Mouse (Mus musculus) right cerebral cortex, postnatal 25 days (tissue): ENCODE measurements around the gene Agtpbp1.

Experiments
- DNase-seq: peaks from one replicate; pipeline ENCODE4 v3.0.0; 2022

The Agtpbp1 gene

DNA sequence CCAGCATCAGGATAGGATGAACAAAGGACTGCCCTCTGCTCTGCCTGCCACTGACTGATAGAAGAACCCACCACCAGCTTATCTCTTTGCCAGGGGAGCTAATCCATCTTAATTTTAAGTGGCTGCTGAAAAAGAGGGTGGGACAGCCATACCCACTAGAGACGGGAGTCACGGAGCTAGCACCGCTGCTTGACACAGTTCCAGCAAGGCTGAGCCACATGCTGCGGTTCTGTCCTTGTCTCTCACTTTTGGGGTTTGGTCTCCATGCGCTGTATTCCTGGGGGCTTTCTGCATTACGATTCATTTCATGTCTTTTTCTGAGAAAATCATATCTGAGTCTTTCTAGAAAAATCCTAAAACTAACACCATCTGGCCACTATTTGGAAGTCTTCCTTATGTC lies 13.9 kb downstream of the Agtpbp1 start:
- no peak for DNase-seq

DNA sequence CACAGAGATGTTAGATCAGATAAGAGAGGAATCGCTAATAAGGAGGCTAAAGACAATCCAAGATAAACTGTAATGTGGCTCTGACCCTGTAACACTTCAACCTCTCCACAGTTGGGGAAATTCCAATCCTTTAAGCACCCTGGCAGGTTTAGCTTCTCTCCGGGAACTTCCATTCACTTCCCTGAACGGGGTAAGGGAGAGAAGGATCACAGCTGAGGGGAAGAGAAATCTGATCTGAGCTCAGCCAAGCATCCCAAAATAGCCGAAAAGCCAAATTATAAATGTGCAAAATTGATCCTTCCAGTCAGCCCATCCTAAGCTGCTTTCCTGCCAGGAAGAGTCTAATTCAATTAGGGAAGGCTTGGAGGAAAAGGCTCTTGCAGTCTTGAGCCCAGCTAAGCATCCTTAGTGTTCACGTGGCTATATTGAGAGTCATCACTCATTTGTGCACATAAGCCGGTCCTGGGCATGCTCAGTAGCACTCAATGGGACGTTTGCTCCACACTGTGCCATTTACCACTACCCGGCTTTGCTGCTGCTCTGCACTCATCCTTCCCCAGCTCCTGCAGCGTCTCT lies 19.0 kb downstream of the Agtpbp1 start:
- no peak for DNase-seq

DNA sequence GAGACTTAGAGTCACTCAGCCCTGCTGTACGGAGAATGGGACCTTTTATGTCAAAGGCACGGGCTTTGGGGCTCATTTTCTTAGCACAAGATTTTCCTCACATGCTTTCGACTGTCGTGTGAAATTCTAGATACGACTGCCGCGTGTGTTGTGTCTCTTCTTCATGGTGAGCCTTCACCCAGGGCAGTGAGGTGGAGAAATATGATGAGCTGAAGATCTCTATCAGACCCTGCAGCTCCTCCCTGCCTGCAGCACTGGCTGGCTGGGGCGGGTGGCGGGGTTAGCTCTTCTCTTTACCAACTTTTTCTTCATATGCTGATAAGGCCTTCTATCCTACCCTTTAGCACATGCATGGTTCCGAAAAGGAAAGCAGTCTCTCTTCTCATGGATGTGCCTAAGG lies 20.1 kb downstream of the Agtpbp1 start:
- DNase-seq = no peak

DNA sequence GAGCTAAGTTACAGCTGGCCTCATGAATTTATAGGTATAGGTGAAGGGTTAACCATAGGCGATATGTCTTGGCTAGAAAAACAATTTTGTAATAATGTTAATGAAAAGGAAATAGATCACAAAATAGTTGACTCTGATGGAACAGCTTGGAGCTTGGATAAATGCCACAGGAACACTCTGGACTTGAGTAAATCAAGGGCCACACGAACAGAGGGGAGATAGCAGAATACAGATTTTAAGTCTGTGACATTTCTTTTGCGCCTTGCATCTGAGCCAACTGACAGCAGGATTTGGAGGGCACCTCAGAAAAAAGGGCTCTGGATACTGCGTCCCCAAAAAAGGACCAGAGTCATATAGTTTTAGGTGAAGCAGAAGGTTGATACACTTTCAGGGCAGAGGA lies 20.5 kb downstream of the Agtpbp1 start:
- no peak for DNase-seq

DNA sequence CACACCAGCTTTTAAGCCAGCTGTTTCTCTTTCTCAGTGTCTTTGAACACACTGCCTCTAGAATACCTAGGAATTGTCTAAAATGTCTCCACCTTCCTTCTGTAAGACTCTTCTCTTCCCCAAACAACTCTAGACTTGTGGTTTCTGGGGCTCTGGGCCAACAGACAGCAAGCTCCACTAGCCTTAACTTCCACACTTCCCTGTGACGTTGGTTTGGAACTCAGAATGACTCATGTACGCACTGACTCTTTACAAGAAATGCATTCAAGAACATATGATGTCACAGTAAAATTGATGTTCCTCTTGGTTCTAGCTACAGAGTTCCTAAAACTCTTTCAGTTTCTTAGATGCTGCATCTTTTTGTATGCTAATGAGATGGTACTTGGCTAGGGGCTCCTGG lies 22.6 kb downstream of the Agtpbp1 start:
- DNase-seq = no peak

DNA sequence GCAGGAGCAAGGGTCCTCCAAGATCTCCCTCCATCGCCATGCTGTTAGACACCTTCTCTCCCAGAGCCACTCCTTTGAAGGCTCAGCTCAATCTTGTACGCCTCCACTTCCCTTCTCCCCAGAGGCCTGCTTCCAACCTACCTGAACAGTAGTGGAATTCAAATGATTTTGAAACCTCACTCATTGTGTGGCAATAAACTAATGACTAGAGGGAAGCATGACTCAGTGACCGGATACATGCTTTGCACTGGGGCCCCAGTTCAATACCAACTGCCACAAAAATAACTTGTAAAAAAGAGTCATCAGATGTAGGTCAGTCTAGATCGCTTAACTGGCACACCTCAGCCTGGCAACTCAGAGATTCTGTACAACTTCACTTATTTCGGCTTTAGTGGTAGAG lies 26.3 kb downstream of the Agtpbp1 start:
- DNase-seq = no peak

DNA sequence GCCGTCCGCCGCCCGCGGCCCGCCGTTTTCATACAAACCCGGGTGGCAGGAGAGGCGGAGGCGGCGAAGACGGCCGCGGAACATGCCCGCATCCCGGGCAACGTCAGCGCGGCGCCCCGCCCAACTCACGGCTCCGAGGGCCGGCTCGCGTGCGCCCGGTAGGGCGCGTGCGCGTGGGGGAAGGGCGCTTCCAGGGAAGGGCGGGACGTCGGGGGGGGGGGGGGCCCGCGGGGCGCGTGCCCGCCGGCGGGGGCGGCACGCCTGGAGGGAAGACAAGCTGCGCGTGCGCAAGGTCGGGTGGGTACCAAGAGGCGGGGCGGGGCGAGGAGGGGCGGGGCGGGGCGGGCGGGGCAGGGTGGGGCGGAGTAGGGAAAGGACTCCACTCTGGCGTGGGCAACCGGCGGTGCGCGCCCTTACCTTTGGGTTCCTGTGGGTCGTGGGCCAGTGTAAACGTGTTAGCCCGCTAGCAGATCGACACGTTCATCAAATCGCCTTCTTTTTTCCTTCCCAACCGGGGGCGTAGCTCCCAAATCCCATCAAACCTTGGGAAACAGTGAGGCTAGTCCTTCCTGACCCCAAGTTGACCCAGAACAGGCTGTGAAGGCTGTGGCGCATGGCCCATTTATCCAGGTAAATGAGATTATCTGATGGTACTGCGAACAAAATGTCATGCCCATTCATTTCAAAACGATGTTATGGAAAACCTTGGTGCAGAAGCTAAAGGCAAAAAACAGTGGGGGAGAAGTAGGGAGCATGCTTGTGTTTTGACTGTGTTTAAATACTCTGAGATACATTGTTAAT lies 27.6 kb downstream of the Agtpbp1 start:
- peak; percentile 90 for DNase-seq

DNA sequence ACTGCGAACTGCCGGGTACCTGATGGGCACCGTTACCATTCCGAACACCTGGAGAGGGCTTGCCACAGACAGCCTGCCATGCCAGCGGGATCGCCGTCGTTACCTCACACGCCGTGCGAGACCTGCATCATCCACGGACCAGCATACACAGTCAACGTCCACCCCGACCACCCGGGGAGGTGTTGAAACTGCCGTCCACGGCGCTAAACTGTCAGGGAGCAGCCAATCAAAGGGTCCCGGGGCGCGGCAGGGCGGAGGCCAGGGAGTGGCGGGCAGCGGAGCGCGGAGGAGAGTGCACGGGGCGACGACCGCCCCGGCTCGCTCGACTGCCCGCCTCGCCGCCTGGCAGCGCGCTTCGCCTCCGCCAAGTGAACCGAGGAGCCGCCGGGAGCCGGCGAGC lies 28.4 kb downstream of the Agtpbp1 start:
- peak; percentile 54 for DNase-seq

DNA sequence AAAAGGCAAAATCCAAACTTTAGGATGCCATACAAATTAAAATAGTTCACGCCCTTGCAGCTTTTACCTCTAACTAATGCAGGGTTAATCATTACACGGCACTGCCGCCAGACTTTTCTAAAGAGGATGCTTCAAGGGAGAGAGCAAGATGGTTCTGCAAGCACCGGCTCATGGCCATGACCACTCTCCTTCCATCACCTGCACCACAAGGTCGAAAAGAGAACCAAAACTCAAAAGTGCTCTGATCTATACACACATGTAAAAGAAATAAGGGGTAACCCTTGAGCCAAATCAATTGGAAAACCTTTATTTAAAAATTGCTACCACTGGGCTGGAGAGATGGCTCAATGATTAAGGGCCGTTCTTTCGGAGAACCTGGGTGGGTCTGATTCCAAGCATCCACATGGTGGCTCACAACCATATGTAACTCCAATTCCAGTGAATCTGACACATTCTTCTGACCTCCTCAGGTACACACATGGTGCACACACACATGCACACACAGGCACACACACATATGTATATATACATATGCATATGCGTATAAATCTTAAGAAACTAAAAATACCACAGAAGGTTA lies 29.3 kb downstream of the Agtpbp1 start:
- DNase-seq = no peak

DNA sequence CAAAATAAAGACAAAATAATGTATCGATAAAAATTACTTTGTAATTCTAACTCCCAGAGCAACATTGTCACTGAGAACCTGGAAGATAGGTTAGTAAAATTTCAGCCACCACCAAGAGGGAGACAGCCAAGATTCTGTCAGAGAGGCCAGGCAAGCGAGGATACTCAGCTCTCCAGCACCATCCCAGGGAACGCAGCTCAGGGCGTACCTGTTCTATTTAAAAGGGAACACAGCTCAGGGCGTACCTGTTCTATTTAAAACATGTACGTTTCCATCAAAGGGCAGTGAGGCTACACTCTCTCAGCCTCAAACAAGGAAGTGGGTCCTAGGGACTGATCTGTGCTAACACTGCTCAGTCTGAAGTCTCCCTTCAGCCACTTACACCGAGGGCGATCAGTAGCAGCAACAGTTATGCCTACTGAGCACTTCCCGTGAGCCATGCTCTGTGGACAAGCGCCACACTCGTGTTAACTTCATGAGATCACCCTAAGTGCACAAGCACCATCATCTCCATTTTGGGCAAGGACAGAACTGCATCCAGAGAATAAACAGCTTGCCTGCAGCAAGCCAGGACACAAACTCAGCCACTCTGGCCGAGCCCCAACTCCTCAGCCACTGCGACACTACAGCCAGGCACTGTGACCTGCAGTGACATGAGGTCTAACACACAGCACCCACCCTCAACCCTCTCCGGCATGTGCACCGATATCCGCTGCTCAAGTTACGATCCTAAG lies 30.1 kb downstream of the Agtpbp1 start:
- DNase-seq = no peak

DNA sequence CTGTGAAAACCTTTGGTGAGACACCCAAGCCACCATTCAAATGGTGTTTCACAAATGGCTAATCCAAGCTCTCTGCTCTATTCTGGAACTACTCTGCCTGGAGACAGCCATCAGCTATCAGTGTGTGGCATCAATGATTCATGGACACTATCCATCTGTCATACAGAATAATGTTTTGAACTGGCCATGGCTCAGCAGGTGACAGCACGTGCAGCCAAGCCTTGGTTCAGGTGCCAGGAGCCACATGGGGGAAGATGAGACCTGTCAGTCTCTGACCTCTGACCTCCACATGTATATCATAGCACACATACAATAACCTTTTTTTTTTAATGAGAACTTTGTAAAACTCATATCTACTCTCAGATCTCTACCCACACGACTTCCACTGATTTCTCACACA lies 32.3 kb downstream of the Agtpbp1 start:
- DNase-seq = no peak

DNA sequence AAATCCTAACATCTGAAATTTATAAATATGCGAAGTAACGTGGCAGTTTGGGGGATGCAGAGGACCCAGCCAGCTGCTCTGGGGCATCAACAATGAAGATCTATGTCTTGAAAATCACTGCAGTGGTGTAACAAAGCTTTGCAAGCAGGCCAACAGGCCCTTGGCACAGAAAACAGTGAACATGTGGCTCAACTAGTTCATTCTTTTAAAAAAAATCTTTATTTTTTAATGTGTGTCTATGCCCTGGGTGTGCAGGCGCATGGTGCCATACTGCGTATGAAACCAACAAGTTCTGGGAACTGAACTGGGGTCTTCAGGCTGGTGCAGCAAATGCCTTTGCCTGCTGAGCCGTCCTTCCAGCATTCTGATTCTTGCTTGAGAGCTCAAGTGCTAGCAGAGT lies 32.7 kb downstream of the Agtpbp1 start:
- no peak for DNase-seq

DNA sequence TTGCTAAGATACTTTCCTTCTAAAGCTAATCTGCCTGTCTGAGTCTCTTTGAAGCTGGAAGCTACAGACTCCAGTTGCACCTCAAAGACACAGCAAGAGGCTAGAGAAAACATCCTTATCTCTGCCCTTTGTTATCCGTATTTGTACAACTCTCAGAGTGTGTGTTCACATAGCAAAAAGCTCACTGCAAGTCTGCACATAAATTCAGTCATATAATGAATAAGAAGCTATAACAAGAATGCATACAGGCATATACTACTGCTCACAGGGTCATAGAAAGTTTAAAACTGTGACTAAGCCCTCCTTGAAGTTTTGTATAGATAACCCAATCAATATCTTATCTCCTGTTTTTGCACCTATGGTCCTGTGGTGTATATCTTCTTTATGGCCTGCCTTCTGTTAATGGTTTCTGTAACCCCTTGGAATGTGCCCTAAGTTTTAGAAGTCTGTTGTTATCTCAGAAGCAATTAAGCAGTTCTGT lies 35.7 kb downstream of the Agtpbp1 start:
- DNase-seq = no peak

DNA sequence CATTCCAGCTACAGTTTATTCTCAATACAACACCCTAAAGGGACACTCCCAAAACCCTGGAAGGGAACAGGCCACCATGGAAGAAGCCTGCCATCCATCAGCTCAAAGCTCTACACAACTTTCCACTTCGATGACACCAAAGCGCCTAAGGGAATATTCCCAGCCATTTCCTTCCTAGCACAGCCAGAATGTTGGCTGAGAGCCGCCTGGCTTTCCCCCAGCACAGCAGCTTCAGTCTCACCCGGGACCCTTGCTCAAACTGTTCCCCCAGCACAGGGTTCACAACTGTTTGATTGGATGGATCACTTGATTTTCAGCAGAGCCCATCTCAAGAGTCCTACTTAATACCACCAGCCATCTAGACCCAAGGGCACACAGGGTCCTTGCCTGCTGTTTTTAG lies 37.3 kb downstream of the Agtpbp1 start:
- no peak for DNase-seq

DNA sequence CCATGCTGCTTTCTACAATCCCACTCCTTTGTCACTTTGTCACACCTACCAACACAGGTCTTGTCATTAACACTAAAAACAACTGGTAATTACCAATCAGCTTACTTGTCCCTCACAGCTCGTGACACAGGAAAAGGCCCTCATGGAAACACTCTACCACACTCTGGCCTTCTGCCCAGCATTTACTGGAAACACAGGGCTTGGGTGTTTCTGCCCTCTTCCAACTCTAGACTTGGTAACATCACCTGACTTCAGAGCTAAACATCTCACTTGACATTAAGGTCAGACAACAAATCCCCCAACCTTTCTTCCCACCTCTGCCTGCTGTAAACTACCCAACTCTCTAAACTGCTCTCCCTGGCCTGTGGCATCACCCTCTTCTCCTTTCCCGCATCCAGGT lies 37.9 kb downstream of the Agtpbp1 start:
- DNase-seq = no peak

DNA sequence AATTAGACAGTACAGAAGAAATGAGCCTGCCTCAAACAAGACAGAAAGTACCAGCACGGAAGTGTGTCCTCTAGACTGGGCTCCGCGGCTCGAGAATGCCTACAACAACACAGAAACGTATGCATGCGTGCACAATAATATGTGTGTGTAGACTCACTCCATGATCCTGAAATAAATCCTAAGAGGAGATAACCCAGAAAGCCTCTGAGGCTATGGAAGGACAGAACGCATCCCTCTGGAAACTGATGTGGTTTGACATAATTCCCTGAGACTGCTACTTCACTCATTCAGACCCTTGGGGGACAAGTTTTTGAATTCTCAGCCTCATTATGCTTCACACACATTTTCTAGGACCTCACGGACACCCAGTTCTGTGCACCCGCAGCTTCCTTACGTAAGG lies 42.6 kb downstream of the Agtpbp1 start:
- DNase-seq = no peak

DNA sequence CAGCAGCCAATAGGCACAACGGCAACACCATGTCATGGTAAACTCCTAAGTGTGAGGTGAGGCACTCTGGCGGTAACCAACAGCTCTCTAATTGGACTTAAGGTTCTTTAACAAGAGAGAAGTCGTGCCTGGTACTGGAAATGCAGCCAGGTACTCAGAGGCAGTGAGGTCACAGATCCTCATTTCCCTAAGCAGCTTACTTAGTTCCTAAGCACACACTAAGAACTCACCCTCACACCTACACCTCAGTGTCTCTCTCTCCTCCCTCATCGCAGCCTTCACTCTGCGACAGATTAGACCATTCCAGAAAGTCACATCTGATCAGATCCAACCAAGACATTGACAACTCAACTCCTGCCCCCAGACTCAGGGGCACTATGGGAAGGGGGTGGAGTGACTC lies 45.0 kb downstream of the Agtpbp1 start:
- no peak for DNase-seq

DNA sequence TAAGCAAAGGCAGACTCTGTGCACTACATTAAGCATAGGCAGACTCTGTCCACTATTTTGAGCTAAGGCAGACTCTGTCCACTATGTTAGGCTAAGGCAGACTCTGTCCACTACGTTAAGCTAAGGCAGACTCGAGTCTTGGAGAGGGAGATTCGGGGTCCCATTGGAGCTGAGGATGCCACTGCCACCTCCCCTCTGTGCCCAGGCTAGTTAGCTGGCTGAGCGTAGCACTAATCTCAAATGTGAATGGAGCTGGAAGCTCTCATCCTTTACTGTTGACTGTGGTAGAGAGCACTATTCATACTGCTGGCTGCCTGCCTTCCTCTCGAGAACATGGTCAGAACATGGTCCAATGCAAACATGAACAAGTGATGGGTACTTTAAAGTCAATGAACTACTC lies 46.4 kb downstream of the Agtpbp1 start:
- no peak for DNase-seq

DNA sequence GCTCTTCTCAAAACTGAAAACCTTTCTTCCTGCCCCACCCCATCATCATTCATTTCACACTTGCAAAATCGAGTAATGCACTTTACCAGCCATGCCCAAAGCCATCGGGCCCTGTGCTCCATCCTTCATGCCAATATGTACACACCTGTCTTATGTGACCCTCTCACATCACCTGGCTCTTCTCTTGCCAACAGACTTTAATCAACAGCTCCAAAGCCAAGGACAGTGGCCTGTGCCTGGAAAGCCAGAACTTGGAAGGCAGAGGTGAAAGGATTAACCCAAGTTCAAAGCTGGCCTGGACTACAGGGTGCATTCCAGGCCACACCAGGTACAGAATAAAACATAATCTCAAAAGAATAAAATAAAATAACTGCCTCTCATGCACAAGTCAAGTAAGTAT lies 48.4 kb downstream of the Agtpbp1 start:
- no peak for DNase-seq

DNA sequence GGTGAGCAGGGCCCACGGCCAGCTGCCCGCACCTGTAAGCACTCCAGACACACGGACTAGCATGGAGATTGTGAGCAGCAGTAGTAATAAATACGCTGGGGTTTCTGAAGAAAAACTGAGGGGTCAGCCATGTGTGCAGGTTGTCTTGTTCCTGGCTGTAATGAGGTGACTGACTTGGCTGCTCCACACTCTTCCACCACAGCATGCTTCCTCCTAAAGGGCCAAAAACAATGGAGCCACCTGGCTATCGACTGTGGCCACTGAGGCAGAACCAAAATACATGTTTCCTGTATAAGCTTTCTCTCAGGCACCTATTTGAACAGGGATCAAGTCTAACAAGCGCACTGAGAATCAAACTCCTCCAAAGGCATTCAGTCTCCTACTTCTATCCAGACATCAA lies 49.3 kb downstream of the Agtpbp1 start:
- no peak for DNase-seq

DNA sequence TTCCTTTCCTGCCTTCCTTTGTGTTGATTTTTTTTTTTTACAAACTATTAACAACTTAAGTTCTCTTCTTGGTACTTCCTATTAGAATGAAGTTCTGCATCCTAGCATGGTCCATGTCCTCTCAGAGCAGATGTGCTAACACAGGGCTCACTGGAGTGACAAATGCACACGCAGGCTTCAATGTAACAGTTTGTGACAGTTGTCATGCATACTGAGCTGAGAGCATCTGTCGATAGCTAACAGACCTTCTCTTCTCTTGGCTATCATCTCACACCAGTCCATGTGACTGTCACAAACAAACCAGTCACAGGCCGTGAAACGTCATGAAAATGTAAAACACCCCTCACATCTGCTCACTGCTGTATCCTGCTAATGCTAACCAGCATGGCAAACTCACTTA lies 50.7 kb downstream of the Agtpbp1 start:
- no peak for DNase-seq

DNA sequence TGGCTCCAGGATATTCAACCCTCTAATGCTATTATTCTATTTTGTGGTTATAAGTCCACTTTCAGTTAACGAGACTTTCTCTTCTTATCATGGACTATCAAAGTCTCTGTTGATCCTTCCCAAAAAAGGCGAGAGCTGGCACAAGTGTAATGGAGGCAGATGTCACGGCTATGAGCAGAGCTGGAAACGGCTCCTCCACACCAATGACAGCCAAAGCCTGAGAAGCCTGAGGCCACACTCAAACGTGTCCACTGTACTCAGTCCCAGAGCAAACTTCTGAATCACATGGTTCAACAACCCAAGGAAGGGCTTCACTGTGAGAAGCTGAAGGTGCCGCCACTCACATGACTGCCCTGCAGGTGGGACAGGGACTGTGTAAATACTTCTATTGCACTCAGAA lies 51.7 kb downstream of the Agtpbp1 start:
- DNase-seq = no peak

DNA sequence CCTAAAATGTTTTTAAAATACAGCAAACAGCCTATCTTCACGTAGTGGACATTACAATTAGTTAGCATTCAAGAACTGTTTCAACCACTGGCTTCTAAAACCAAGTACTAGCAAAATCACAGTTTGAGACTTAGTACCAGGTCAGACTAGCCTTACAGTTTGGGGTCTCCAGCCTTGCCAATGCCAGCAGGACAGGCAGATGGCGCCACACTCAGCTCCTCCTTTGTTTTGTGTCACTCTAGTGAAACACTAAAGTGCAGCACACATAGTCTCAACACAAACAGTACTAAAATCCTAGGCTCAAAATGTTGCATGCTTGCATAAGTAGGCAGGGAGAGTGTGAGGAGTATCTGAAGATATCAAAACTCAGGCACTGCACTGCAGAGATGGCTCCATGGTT lies 53.8 kb downstream of the Agtpbp1 start:
- DNase-seq = no peak

DNA sequence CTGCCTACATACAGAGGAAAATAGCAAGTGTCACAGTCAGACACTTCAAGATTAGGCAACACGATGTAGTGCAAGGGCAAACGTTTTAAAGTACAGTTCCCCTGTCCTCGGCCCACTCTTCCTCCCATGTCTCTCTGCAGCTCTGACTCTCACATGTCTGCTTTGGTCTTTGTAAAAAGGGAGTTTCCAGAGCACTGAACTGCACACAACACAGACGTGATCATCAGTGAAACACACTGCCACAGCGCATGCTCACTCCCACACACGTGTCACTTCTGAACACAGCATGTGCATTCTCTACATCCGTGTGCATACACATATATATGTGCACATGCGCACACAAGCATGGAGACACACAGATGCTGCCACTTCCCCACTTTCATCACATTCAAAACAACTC lies 54.5 kb downstream of the Agtpbp1 start:
- DNase-seq = no peak
